Mouse (Mus musculus): ENCODE results near the gene Tbc1d22a.
"Not testable (repeated sequence)": the region's sequence is repeated elsewhere in the genome, so short reads cannot be mapped to it uniquely, and the experiment has no call there.

Tbc1d22a gene

DNA sequence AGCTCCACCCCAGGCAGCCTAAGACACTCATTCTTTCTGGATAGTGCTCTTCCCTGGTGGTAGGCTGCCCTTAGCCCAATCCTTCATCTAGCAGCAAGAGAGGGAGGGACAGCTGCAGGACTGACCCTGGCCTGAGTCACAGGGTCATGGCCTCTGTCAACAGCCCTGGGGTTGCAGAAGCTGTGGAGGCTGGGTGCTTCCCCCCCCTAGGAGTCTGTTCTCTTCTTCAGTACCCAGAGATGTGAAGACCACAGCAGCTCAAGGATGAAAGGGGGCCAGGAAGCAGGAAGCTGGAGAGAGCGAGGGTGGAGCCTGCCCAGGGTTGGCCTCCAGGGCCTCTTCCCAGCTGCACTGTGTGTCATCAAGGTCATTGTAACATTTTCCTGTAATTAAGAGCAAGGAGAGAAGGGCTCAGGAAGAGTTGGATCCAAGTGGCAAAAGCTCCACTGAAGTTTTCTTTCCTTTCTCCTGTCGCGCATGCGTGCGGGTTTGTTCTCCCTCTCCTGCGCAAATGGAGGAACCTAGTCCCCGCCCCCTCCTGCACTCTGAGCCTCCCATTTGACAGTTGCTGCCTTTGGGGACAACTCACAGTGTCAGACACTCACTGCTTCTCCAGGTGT, 10.2 kb upstream of the Tbc1d22a start:
- peak; percentile 43 for DNase-seq (ENCODE audit: low spot score)

- DNase-seq (ENCODE audit: low spot score) = peak; percentile 78
These were observed 9.0 kb upstream of the Tbc1d22a start for GRCm38 (mm10) chr15:86205300-86205699.

DNA sequence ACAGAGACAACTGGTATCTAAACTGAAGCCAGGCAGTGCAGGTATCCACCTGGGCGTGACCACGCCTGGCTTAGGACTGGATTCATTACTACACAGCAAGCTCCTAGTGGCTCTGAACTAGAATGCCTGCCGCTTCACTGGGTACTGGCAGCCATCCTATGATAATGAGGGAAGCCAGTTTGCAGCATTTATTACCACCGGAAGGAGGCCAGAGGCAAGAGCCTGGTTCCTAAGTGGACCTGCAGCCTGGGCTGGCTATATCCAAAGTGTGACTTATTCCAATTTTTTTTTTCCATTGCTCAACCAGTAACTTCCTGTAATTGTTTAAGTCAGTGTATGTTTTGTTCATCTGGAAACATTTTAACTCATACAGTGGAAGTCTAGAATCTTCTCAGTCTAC, 7.9 kb upstream of the Tbc1d22a start:
- no peak for DNase-seq (ENCODE audit: low spot score)

DNA sequence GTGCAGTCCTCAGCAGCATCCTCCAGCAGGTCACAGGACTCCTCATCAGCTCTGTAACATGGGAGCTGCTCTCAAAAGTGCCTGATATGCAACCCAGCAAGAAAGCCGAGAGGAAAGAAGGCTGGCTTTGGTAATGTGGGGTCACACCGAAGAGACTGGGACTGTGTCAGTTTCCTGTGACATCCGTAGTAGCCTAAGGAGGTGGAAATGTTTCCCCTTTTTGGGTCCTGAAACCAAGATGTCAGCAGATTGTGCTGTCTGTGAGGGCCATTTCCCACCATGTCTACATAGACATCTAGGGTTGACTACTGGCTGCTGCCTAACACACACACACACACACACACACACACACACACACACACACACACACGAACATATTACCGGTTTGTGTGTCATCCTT, 2.1 kb upstream of the Tbc1d22a start:
- not testable (repeated sequence) for DNase-seq (ENCODE audit: low spot score)

DNA sequence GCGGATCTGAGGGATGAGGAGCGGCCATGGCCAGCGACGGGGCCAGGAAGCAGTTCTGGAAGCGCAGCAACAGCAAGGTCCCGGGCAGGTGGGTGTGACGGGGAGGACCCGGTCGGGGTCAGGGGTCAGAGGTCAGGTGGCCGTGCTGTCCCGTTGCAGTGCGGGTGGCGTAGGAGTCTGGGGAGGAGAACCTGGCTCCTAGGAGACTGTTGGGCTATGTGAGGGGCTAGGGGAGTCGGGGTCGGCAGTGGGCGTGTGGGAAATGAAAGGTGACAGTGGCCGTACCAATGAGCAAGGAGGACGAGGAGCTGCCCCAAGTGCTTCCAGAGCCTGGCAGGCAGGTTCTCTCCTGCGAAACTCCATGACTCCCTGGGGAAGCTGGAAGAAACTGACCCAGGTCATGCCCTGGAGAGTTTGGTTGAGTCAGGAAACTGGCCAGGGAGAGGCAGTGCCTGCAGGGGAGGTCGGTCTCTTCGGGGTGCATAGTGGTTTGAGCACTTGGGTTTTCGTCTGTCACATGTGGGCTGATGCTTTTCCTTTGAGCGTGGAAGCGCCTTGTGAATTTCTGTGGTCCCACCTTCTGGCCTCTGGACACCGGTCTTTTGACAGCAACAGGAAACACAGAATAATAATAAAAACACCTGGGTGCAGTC, 416 bp downstream of the Tbc1d22a start:
- DNase-seq (ENCODE audit: low spot score) = peak; percentile 19

DNA sequence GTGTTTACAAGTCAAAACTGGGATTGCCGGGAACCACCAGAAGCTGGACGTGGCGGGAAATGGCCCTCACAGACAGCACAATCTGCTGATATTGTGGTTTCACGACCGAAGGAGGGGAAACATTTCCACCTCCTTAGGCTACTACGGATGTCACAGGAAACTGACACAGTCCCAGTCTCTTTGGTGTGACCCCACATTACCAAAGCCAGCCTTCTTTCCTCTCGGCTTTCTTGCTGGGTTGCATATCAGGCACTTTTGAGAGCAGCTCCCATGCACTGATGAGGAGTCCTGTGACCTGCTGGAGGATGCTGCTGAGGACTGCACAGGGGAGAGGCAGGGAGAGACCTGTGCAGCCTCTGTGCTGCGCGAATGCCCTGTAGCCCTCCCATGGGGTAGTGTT, 2.4 kb downstream of the Tbc1d22a start:
- DNase-seq (ENCODE audit: low spot score) = not testable (repeated sequence)

DNA sequence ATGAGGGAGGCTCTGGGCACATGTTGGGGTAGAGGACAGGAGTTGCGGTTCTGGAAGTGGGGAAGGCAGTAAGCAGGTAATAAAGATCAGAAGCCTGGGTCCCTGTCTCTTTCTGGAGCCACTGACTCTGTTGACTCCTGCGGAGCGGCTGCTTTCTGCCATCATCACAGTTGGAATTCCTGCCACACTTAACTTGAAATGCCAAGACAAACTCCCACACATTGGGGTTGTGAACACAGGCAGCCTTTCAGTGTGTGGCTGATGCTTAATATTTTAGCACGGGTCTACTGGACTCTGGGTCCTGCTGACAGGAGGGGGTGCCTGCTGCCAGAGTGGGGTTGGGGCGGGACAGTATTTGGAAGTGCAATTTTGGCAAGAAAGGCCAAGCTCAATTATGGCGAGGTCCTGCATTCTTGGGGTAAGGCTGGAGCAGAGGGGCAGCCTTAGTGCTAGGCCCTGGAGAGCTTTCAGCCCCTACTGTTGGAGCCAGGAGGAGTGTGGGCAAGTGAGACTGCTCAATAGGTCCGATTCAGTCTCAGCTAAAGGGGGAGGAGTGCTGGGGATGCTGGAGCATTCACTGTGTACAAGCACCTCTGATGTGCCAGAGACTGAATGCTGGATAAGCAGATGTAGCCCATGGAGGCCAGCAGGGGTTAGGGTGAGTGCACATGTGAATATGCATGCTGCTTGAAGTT, 5.4 kb downstream of the Tbc1d22a start:
- DNase-seq (ENCODE audit: low spot score) = no peak

DNA sequence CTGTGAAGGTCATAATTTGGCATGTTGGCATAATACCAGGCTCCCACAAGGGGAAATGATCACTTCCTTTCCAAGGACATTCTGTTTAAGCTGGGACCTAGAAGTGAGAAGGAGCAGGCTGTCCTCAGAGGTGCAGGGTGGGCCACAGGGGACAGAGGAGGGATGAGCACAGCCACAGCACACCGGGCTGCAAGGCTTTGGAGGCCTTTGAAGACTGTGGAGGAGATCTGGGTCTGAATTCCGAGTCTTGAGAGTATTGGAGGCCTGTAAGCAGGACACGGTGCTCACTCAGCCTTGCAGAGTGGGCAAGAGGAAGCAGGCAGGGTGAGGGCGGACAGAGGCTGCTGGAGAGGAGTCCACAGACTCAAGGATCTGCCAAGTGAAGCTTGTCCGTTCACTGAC, 6.0 kb downstream of the Tbc1d22a start:
- DNase-seq (ENCODE audit: low spot score) = no peak

DNA sequence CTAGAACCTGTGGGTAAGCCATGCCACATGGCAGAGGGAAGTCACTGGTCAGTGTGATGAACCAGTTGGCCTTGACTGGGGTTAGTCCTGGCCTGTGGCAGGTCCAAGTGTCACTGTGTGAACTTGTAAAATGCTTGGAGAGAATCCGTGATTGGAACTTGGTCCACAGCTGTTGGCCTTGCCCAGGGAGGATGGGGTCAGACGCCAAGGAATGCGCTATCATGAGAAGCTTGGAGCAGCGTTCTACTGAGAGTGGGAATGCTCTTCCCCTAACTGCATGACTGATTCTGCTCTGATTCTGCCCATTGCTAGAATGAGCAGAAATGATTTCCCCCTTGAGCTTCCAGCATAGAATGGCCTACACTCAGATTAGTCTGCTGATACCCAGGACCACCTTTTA, 6.5 kb downstream of the Tbc1d22a start:
- no peak for DNase-seq (ENCODE audit: low spot score)

- no peak for DNase-seq (ENCODE audit: low spot score)
These were observed 7.1 kb downstream of the Tbc1d22a start for GRCm38 (mm10) chr15:86221369-86221768.

- not testable (repeated sequence) for DNase-seq (ENCODE audit: low spot score)
These were observed 7.6 kb downstream of the Tbc1d22a start for GRCm38 (mm10) chr15:86221901-86222300.

DNA sequence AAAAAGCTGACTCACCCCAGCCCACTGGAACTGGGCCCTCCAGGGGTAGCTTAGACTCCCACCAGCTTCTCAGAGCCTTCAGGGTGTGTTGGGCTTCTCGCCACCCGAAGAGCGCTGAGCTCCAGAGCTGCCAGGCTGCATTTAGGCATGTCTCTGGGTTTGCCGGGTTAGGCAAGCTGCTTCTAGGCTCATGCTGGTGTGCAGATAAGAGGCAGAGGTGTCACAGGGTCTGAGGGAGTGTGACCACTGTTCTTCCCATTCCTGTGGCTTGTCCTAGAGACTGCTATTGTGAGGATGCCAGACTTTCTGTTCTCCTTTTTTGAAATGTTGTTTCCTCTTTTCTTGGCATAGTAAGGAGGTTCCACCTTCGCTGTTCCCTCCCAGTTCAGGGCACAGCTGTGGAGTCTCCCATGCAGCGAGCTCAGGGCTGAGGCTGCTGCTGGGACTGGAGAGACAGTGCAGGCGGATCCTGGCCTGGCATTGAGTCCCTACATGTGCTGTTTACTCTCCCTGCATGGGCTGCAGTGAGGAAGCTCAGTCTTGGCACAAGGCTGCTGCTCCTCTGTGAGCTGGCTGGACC, 10.8 kb downstream of the Tbc1d22a start:
- no peak for DNase-seq (ENCODE audit: low spot score)

GRCm38 (mm10) chr15:86226221-86226620, 12.0 kb downstream of the Tbc1d22a start:
- no peak for DNase-seq (ENCODE audit: low spot score)

DNA sequence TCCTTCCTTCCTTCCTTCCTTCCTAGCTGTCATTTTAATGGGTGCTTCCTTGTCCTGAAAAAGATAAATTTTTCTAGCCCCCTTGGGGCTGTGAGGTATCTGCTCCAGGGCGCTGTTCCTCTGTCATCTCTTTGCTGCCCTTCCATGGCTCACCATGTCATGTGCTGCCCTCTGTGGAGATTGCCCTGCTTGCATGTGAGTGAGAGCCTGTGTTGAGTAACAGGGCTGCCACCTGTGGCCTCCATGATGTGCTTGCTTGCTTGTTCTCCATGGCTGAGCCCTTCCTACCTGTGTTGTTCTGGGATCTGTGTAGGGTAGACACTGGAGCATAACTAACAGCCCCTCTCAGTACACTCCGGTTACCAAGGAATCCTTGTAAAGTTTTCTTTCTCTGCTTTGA, 12.7 kb downstream of the Tbc1d22a start:
- DNase-seq (ENCODE audit: low spot score) = no peak

DNA sequence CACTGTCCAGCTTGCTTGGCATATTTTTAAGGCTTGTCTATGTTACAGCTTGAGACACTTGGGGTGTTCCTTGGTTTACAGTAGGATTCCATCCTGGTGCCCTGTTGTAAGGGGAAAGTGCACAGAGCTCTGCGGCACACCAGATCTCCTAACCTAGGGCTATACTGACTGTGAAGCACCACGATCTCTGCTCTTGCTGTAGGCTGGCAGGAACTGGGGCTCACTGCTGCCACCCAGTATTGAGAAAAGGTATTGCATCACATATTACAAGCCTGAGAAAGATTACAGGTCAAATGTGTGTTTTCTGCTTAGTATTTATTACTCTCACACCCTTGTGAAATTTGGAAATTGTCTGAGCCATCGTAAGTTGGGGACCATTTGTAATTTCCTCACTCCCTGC, 13.9 kb downstream of the Tbc1d22a start:
- DNase-seq (ENCODE audit: low spot score) = peak; percentile 53

DNA sequence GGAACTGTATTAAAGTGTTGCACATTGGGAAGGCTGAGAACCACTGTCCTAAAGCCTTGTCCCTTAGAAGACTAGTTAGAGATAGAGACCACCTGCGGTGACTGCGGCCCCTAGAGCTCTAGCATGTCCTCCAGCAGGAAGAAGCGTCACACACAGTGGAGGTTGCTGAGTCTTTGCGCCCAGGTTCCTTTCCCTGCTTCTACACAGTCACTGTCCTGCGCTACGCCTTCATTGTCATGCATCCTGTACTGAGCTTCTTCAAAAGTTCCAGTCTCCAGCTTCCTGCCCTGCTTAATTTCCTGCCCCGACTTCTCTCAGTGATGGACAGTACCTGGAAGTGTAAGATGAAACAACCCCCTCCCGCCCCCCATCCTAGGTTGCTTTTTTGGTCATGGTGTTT, 14.8 kb downstream of the Tbc1d22a start:
- no peak for DNase-seq (ENCODE audit: low spot score)

GRCm38 (mm10) chr15:86229623-86230022, 15.4 kb downstream of the Tbc1d22a start:
- no peak for DNase-seq (ENCODE audit: low spot score)

GRCm38 (mm10) chr15:86231170-86231569, 16.9 kb downstream of the Tbc1d22a start:
- DNase-seq (ENCODE audit: low spot score) = no peak

DNA sequence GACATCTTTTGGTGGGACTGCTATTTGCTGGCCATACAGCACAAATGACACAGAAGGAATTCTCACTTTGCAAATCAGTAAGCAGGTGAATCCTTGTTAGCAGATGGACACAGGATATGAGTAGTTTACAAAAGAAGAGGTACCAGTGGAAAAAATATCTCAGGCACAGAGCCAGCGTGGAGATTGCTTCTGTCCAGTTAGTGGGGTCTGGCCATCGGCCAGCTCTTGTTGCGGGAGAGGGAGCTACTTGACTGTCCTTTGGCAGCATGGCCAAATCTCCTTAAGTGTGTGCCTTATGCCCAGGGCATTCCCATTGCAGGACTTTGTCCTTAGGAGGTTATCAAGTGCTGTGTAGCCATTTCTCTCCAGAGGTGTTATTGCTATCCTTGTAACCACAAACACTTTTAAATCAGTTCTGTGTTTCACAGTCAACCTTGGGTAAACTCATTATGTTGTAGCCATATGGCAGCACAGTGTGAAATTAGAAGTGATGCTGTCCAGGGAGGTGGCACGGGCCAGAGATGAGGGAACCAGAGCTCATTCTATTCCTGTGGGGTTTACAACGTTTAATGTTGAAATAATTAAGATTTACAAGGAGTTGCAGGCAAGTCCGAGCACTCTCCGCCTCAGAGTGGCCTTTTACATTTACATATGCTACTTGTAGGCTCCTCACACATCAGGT, 17.7 kb downstream of the Tbc1d22a start:
- DNase-seq (ENCODE audit: low spot score) = no peak

GRCm38 (mm10) chr15:86234001-86234400, 19.7 kb downstream of the Tbc1d22a start:
- no peak for DNase-seq (ENCODE audit: low spot score)

- no peak for DNase-seq (ENCODE audit: low spot score)
These were observed 20.5 kb downstream of the Tbc1d22a start for GRCm38 (mm10) chr15:86234517-86235441.
